Mouse (Mus musculus): ENCODE measurements at regions not wholly inside any gene's neighbourhood (a gene's known extent, or its start where the extent isn't known, plus 50 kb on each side); places are given as distances from the start of the nearest gene placed in this dataset.

- DNase-seq (ENCODE audit: low spot score) = no peak
These were observed 57.2 kb upstream of the Zfp280d start for GRCm38 (mm10) chr9:72217296-72218028.

- DNase-seq (ENCODE audit: low spot score) = no peak
These were observed 55.9 kb upstream of the Zfp280d start for GRCm38 (mm10) chr9:72218736-72219135.

- no peak for DNase-seq (ENCODE audit: low spot score)
These were observed 54.8 kb upstream of the Zfp280d start for GRCm38 (mm10) chr9:72219892-72220291.

- DNase-seq (ENCODE audit: low spot score) = no peak
These were observed 53.3 kb upstream of the Zfp280d start for GRCm38 (mm10) chr9:72221333-72221732.
